Mouse (Mus musculus) cerebellum, adult 8-10 months (tissue): ENCODE measurements around the gene Krt80.
A peak's percentile ranks its signal among the peaks of the same experiment; 100 is the strongest.
"Not testable (repeated sequence)": the region's sequence is repeated elsewhere in the genome, so short reads cannot be mapped to it uniquely, and the experiment has no call there.

ENCODE experiments used
- DNase-seq: peaks from one replicate; pipeline ENCODE4 v3.0.0; 2022

Krt80 gene

GRCm38 (mm10) chr15:101339537-101339936 lies 30.4 kb downstream of the Krt80 start:
- peak; percentile 86 for DNase-seq

- DNase-seq = no peak
These were observed 31.6 kb downstream of the Krt80 start for GRCm38 (mm10) chr15:101338359-101338758.

DNA sequence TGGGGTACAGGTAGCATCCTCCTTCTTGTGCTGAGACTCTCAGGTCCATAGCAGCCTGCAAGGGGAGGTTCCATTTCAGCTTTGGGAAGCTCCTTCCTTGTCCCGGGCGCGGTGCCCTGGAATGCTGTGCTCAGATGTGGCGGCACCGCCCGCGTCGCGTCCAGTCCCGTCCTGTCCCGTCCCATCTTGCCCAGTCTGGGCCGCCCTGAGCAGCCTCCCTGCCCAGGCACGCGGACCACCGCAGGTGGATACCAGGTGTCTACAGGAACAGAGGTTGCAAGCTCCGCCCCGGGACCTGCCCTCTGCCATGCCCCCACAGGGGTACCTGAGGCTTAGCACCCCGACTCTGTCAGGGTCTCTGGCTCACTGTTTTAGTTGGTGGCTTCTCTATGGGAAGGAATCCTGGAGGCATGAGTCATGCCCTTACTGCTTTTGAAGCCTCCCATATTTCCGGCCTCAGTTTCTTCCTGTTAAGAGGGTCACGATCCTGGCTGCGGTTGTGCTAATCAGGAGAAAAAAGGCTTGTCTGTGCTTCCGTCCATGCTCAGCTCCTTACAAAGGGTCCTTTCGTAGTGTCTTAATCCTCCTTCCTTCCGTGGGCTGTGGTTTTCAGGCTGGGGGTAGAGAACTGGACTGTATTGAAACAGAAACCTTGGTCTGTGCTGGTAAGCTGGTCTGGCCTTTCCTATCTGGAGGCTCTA lies 33.3 kb downstream of the Krt80 start:
- no peak for DNase-seq

GRCm38 (mm10) chr15:101333648-101334047 lies 36.3 kb downstream of the Krt80 start:
- DNase-seq = no peak

- DNase-seq = no peak
These were observed 36.8 kb downstream of the Krt80 start for GRCm38 (mm10) chr15:101333165-101333564.

- no peak for DNase-seq
These were observed 37.6 kb downstream of the Krt80 start for GRCm38 (mm10) chr15:101332370-101332769.

- DNase-seq = no peak
These were observed 38.9 kb downstream of the Krt80 start for GRCm38 (mm10) chr15:101331090-101331489.

DNA sequence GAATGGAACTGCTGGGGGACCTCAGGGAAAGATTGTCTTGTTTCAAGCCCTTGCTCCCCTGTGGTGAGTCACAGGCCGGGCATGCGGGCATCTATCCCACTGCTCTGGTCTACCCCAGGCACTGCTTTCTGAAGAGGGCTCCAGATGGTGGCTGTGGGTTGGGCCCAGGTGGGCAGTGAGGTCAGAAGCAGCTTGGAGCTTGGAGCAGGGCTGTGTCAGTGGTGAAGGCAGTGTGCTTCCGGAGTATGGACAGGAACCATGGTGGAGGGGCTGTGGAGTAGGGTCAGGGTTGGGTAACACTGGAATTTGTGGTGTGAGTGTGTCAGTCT lies 40.4 kb downstream of the Krt80 start:
- no peak for DNase-seq

GRCm38 (mm10) chr15:101328876-101329563 lies 40.9 kb downstream of the Krt80 start:
- no peak for DNase-seq

GRCm38 (mm10) chr15:101327282-101327681 lies 42.7 kb downstream of the Krt80 start:
- peak; percentile 58 for DNase-seq

GRCm38 (mm10) chr15:101325991-101326534 lies 43.9 kb downstream of the Krt80 start:
- DNase-seq = no peak

- not testable (repeated sequence) for DNase-seq
These were observed 45.6 kb downstream of the Krt80 start for GRCm38 (mm10) chr15:101324409-101324808.

GRCm38 (mm10) chr15:101323511-101323910 lies 46.5 kb downstream of the Krt80 start:
- no peak for DNase-seq

DNA sequence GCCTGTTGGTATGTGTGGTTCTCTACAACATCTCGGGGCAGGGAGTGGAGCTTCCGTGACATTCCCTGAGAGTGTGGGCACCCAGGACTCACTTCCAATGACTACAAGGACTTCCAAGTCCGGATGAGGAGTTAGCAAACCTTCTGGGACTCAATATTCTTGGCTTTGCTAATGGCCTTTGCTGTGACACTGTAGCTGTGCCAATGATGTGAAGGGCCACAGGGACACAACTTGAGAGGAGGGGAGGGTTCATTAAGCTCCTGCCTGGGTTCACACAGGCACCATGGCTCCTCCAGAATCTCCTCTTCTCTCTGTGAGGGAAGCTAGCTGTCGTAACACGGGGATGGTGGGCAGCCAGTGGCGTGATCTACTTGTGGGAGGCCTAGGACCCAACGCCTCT lies 47.3 kb downstream of the Krt80 start:
- no peak for DNase-seq

- no peak for DNase-seq
These were observed 47.9 kb downstream of the Krt80 start for GRCm38 (mm10) chr15:101322106-101322505.

GRCm38 (mm10) chr15:101321126-101321525 lies 48.8 kb downstream of the Krt80 start:
- no peak for DNase-seq

GRCm38 (mm10) chr15:101320618-101321041 lies 49.3 kb downstream of the Krt80 start:
- DNase-seq = no peak

DNA sequence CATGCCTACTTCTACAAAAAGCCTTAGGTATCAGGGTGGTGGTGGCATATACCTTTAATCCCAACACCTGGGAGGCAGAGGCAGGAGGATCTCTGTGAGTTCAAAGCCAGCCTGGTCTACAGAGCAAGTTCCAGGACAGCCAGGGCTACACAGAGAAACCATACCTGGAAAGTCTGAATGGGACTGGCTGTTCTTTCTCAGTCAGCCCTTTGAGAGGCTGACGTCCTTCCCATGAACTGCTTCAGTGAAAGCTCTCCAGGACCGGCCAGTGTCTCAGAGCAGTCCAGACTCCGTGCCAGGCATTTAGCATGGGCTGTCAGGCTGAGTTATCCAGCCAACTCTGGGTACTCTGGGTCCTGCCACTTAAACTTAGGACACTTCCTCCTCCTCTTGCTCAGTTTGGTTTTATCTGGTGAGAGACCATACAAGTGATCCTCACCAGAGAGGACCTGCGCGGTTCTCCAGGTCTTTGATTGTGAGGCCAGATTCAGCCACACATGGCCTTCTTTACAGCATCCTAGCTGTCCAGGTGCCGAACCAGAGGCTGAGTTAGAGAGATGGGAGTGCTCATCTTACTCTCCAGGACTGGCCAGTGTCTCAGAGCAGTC lies 49.8 kb downstream of the Krt80 start:
- no peak for DNase-seq

- no peak for DNase-seq
These were observed 50.8 kb downstream of the Krt80 start for GRCm38 (mm10) chr15:101318889-101319765.

DNA sequence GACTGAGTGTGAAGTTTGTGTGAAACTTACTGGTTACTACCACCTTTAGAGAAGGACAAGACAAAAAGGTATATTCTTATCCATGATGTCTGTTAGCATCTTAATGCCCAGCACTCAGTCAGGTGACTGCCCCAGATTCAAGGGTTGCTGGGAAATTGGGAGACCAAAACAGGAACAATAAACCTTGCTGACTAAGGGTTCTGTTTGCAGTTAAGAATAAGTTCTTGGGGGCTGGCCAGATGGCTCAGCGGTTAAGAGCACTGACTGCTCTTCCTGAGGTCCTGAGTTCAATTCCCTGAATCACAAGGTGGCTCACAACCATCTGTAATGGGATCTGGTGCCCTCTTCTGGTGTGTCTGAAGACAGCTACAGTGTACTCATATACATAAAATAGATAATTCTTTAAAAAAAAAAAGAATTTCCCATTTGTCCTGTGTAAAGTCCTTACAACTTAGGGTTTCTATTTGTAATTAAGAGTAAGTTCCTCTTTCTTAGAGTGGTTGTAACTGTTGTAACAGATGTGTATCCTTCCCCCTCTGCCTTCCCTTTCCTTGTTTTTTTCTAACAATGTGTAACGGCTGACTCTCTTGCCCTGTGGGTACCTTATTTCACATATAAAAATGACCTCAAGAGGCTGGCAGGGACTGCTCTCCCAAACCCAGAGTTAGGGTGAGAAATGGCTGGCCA lies 52.0 kb downstream of the Krt80 start:
- no peak for DNase-seq

GRCm38 (mm10) chr15:101316913-101317813 lies 52.8 kb downstream of the Krt80 start:
- DNase-seq = no peak
